Mouse (Mus musculus) embryonic facial prominence, embryonic 13.5 days (tissue): ENCODE measurements at regions not wholly inside any gene's neighbourhood (a gene's known extent, or its start where the extent isn't known, plus 50 kb on each side); places are given as distances from the start of the nearest gene placed in this dataset.
A peak's percentile ranks its signal among the peaks of the same experiment; 100 is the strongest.

Experiments
- ATAC-seq: fragments of 200-750 bp; cut with Nextera tagmentation; 2 replicates; pipeline ENCODE4 v1.8.0; 2017; ENCODE audit warnings: low read depth; ENCODE audit not compliant: insufficient number of reproducible peaks, insufficient read depth, low FRiP score, low TSS enrichment
- H3K27ac ChIP-seq: fragments of 300-500 bp; sonication (generic); 2 replicates; pipeline ENCODE4 v1.5.1; 2015; ENCODE audit warnings: moderate library complexity, mild to moderate bottlenecking, inconsistent platforms
- H3K27me3 ChIP-seq: fragments of 300-500 bp; sonication (generic); 2 replicates; pipeline ENCODE4 v1.6.1; 2015; ENCODE audit warnings: mild to moderate bottlenecking, inconsistent platforms
- H3K36me3 ChIP-seq: fragments of 300-500 bp; sonication (generic); 2 replicates; pipeline ENCODE4 v1.6.1; 2015; ENCODE audit warnings: mild to moderate bottlenecking, inconsistent platforms
- H3K4me1 ChIP-seq: fragments of 300-500 bp; sonication (generic); 2 replicates; pipeline ENCODE4 v1.6.1; 2015; ENCODE audit warnings: inconsistent platforms
- H3K4me2 ChIP-seq: fragments of 300-500 bp; sonication (generic); 2 replicates; pipeline ENCODE4 v1.6.1; 2015; ENCODE audit warnings: moderate library complexity, mild to moderate bottlenecking, inconsistent platforms
- H3K4me3 ChIP-seq: fragments of 300-500 bp; sonication (generic); 2 replicates; pipeline ENCODE4 v1.5.1; 2015; ENCODE audit warnings: mild to moderate bottlenecking, inconsistent platforms
- H3K9ac ChIP-seq: fragments of 300-500 bp; sonication (generic); 2 replicates; pipeline ENCODE4 v1.6.1; 2015; ENCODE audit warnings: mild to moderate bottlenecking, inconsistent platforms
- H3K9me3 ChIP-seq: fragments of 300-500 bp; sonication (generic); 2 replicates; pipeline ENCODE4 v1.6.1; 2016; ENCODE audit warnings: inconsistent platforms
- WGBS: fragments of 180-500 bp; shearing (Covaris S2); methylation state at CpG from one replicate; pipeline ENCODE4 v1.1.7; 2015; ENCODE audit warnings: mixed read lengths; 5-methylcytosine and 5-hydroxymethylcytosine counted together

GRCm38 (mm10) chr6:86577504-86577903, 50.5 kb upstream of the Asprv1 start:
- no peaks in the 10 kb centered on the region for H3K9me3 ChIP-seq
- H3K27me3 ChIP-seq = no peaks in the 10 kb centered on the region
- peaks cover 10% of the 10 kb centered on the region; the same call in 1 of the 2 replicates for H3K4me1 ChIP-seq
- 0 out of 2 replicates have a peak overlapping the region, but pooled peaks have one; percentile 16 for H3K9ac ChIP-seq
- no peak overlapping the region for H3K4me2 ChIP-seq
- no peak overlapping the region for H3K4me3 ChIP-seq
- no peak overlapping the region for H3K27ac ChIP-seq
- ATAC-seq = no peak
- no peaks in the 10 kb centered on the region for H3K36me3 ChIP-seq
- 78% methylated on average over 6 of the region's 6 CpGs for WGBS
